Mouse (Mus musculus) stomach, embryonic 16.5 days (tissue): Measurements from ENCODE around the gene Nmrk1. TPM values are rescaled to one million over a fixed set of nuclear protein-coding genes. Genes with fewer than 3 reads are reported as not detected.

ENCODE experiments used
- ATAC-seq: fragments of 200-750 bp; cut with Nextera tagmentation; 2 replicates; pipeline ENCODE4 v1.8.0; 2017; ENCODE audit warnings: moderate number of reproducible peaks, moderate TSS enrichment; ENCODE audit not compliant: insufficient read depth, low FRiP score
- H3K27ac ChIP-seq: fragments of 300-500 bp; sonication (generic); 2 replicates; pipeline ENCODE4 v1.5.1; 2014; ENCODE audit warnings: low read length
- H3K27me3 ChIP-seq: fragments of 300-500 bp; sonication (generic); 2 replicates; pipeline ENCODE4 v1.6.1; 2014; ENCODE audit warnings: low read length, control low read depth, mixed read lengths; ENCODE audit not compliant: control insufficient read depth, insufficient read depth
- H3K36me3 ChIP-seq: fragments of 300-500 bp; sonication (generic); 2 replicates; pipeline ENCODE4 v1.6.1; 2014; ENCODE audit warnings: low read length; ENCODE audit not compliant: control insufficient read depth, insufficient read depth
- H3K4me1 ChIP-seq: fragments of 300-500 bp; sonication (generic); 2 replicates; pipeline ENCODE4 v1.6.1; 2014; ENCODE audit warnings: low read length, control low read depth, mixed read lengths; ENCODE audit not compliant: control insufficient read depth, insufficient read depth
- H3K4me2 ChIP-seq: fragments of 300-500 bp; sonication (generic); 2 replicates; pipeline ENCODE4 v1.6.1; 2014; ENCODE audit warnings: low read depth, low read length, mixed read lengths
- H3K4me3 ChIP-seq: fragments of 300-500 bp; sonication (generic); replicated peaks from 2 replicates; pipeline ENCODE4 v1.5.1; 2014; ENCODE audit warnings: mild to moderate bottlenecking, low read length
- H3K9ac ChIP-seq: fragments of 300-500 bp; sonication (generic); 2 replicates; pipeline ENCODE4 v1.6.1; 2014; ENCODE audit warnings: low read length
- H3K9me3 ChIP-seq: fragments of 300-500 bp; sonication (generic); replicated peaks from 2 replicates; pipeline ENCODE4 v1.6.1; 2016; ENCODE audit warnings: low read length, control low read depth; ENCODE audit not compliant: control insufficient read depth
- WGBS: fragments of 180-500 bp; shearing (Covaris S2); extraction: QIAGEN DNeasy Blood & Tissue Kit; methylation state at CpG from one replicate; pipeline ENCODE4 v1.1.7; 2014; 5-methylcytosine and 5-hydroxymethylcytosine counted together
- polyA plus RNA-seq: library from polyadenylated mRNA; unstranded; fragments of >200 nt; fragmentation: Nextera tagmentation; extraction: Ambion mirVana; gene quantifications from 2 replicates; pipeline ENCODE4 v1.2.1, GENCODE M21; 2015

Gene Nmrk1
- polyA plus RNA-seq, 1 experiment from 2014 or later, result 14.9 TPM

DNA sequence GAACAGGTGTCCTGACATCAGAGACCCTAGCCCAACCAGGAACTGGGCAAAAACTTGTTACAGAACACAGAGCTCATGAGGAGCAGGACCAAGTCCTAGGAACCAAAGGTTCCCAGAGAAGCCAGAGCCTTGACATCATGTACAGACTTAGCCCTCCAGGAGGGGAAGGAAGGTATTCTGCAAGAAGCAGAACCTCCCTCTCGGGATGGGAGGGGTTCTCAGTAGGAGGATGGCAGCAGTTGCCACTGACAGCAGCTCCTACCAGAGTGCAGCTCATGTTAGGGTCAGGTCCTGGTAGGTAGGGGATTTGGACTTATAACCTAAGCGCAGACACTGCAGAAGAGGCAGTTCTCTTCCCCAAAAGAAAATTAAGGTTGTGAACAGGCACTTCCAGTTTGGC is 7.9 kb upstream of the Nmrk1 start:
- no peak for ATAC-seq
- no peak overlapping the region; the same call in 1 of the 2 replicates for H3K9ac ChIP-seq
- WGBS, result 81% methylated on average over 2 of the region's 2 CpGs

DNA sequence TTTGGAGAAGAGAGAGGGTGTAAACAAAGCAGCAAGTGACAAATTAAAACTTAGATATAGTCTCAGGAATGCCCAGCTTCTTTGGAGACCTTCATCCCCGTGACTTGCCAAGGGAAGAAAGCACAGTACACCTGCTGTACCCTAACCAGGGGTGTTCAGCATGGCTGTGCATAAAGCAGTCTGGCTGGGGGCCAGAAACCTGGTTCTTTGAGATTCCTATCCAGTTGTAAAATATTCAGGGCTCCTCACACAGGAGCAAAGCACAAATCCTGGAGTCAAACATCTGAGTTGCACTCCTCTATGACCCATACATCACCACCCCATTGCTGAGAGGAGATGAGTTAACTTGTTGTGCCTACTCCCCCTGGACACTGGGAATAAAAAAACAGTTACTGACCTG is 2.2 kb upstream of the Nmrk1 start:
- H3K27me3 ChIP-seq, result no peaks in the 10 kb centered on the region
- no peak overlapping the region for H3K9ac ChIP-seq
- no peaks in the 10 kb centered on the region for H3K36me3 ChIP-seq
- no peak for ATAC-seq
- H3K4me3 ChIP-seq, result no peak overlapping the region; the same call in 1 of the 2 replicates
- no peak overlapping the region for H3K27ac ChIP-seq
- H3K4me1 ChIP-seq, result peaks cover 16% of the 10 kb centered on the region; the same call in 1 of the 2 replicates
- H3K4me2 ChIP-seq, result peak overlapping the region; percentile 53
- H3K9me3 ChIP-seq, result no peaks in the 10 kb centered on the region
- 62% methylated on average over 1 of the region's 1 CpGs for WGBS

More for the DNA sequence above, 7.9 kb upstream of the Nmrk1 start:
- Histone ChIP-seq H3K27ac (no peak overlapping the region), H3K9me3 (no peaks in the 10 kb centered on the region), H3K4me1 (0 out of 2 replicates have a peak, but pooled peaks cover under 1% of the 10 kb centered on the region), H3K4me3 (no peak overlapping the region), H3K27me3 (no peaks in the 10 kb centered on the region), H3K4me2 (no peak overlapping the region), H3K36me3 (no peaks in the 10 kb centered on the region)

DNA sequence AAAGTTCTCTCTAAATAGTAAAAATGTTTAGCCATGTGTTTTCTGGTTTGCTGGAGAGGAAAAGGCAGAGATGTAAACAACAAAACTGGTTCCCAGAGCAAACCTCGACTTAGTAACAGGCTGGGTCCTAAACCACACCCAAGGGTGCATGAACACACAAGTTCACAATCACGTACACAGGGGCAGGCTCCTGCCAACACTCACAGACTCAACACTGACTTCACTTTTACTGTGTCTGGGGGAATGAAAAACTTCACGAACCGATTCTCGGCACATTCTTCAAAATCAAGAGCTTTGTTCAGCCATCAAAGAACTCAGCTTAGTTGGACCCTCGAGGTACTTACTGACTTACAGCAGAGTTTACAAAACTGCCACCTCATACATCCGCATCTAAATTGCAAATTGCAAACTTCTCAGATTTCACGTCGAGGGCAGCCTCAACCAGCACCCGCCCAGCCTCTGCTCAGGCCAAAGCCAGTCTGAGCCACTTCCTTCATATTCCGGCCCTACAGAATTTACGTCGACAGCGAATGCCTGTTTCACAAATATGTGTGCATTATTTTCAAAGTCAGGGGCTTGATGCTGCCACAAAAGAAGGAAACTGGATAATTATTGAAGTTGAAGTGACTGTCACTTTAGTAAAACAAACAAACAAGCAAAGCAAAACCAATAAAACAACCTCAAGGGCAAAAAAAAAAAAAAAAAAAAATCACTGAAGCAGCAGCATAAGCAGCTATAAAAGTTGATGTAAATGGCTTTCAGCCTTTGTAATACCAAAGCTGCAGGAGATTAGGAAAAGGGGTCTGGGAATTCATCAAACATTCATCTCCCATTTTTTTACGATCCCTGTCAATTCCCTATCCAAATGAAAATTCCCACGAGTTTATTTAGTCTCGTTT is 1.3 kb upstream of the Nmrk1 start:
- 8% methylated on average over 17 of the region's 17 CpGs for WGBS
- H3K4me3 ChIP-seq, result peak overlapping the region; percentile 91
- peaks cover 16% of the 10 kb centered on the region; the same call in 1 of the 2 replicates for H3K4me1 ChIP-seq
- no peaks in the 10 kb centered on the region for H3K27me3 ChIP-seq
- peak overlapping the region; percentile 53 for H3K4me2 ChIP-seq
- H3K9me3 ChIP-seq, result no peaks in the 10 kb centered on the region
- H3K36me3 ChIP-seq, result no peaks in the 10 kb centered on the region
- no peak for ATAC-seq
- H3K27ac ChIP-seq, result peak overlapping the region; percentile 95
- H3K9ac ChIP-seq, result peak overlapping the region; percentile 85

DNA sequence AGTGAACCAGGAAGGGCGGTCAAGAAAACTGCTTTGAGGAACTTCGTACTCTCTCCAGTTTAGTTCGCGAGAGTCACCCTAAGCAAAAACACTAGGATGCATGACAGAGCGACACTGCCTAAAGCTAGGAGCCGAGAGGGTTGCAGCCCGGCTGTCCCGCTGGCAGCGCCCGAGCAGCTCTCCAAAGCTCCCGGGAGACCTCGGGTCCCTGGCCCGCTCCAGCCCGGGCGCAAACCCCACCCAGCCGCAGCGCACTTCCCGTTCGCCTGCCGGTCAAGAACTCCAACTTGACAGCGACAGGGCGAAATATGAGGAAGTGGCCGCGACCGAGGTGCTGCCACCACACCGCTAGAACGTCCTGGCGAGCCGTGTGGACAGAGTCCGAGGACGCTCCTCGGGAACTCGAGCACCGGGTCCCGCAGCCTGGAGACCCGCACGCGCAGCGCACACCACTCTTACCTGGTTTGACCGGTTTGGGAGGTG is 548 bp upstream of the Nmrk1 start:
- peak overlapping the region; percentile 85 for H3K9ac ChIP-seq
- H3K27ac ChIP-seq, result peak overlapping the region; percentile 95
- peak overlapping the region; percentile 91 for H3K4me3 ChIP-seq
- under 1% methylated on average over 40 of the region's 40 CpGs for WGBS
- no peaks in the 10 kb centered on the region for H3K36me3 ChIP-seq
- peak; percentile 70 for ATAC-seq
- H3K4me1 ChIP-seq, result peaks cover 16% of the 10 kb centered on the region; the same call in 1 of the 2 replicates
- no peaks in the 10 kb centered on the region for H3K27me3 ChIP-seq
- peak overlapping the region; percentile 53 for H3K4me2 ChIP-seq
- H3K9me3 ChIP-seq, result no peaks in the 10 kb centered on the region

DNA sequence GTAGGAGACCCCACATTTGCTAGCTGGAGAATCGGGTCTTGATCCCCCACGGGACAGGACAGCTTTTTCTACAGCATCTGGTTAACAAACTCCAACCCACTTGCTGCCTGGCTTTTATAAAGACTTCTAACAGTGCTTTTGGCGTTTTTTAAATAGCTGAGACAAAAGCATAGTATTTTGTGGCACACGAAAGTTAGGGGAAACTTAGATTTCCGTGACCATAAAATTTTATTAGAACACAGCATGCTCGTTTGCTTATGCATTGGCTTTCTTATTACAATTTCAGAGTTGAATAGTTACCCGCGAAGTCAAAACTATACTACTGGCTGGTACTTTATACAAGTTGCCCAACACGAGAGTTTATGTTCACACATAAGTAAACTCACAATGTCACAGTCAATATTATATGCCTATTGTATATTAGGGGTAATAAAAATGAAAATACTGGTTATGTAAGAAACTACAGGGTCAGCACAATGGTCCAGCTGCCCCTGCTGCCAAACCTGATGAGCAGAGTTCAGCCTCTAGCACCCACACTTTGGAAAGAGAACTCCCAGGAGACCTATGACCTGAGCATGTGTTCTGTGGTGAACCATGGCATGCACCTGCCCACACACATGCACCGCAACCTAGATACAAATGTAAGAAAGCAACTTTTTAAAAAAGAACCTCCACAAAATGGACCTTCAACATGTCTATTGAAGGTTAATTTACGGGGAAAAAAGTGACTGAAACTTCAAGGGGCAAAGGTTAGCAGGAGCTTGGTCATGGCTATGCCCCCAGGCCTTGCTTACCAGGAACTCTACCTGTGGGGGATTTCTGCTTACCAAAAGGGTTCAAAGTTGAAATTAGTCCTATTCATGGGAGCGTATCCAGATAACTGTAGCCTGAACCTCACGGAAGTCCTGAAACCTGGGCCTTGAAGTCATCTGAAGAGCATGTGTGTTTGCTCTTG is 758 bp downstream of the Nmrk1 start:
- H3K4me3 ChIP-seq, result peak overlapping the region; percentile 91
- no peak for ATAC-seq
- no peaks in the 10 kb centered on the region for H3K9me3 ChIP-seq
- H3K27me3 ChIP-seq, result no peaks in the 10 kb centered on the region
- peak overlapping the region; percentile 53 for H3K4me2 ChIP-seq
- WGBS, result 57% methylated on average over 13 of the region's 13 CpGs
- no peaks in the 10 kb centered on the region for H3K36me3 ChIP-seq
- H3K4me1 ChIP-seq, result peaks cover 16% of the 10 kb centered on the region; the same call in 1 of the 2 replicates
- no peak overlapping the region for H3K27ac ChIP-seq
- peak overlapping the region; percentile 61 for H3K9ac ChIP-seq

DNA sequence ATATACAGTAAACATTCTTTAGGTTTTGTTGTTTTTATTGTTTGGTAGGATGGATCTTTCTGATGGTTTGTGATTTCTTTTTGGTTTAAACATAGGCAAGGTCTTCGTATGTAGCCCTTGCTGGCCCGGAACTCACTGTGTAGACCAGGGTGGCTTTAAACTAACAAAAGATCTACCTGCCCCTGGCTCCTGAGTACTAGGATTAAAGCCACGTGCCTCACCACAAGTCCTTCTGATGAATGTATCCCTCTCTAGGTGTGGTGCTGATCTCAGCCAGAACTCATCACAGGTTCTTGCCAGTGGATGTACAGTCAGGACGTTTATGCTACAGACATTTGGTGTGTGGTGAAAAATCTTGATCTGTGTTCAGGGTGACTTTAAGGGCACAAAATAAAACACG is 6.2 kb downstream of the Nmrk1 start:
- H3K36me3 ChIP-seq, result no peaks in the 10 kb centered on the region
- no peak for ATAC-seq
- H3K4me1 ChIP-seq, result no peaks in the 10 kb centered on the region
- H3K27ac ChIP-seq, result no peak overlapping the region
- no peaks in the 10 kb centered on the region for H3K9me3 ChIP-seq
- 82% methylated on average over 5 of the region's 5 CpGs for WGBS
- H3K4me2 ChIP-seq, result no peak overlapping the region
- H3K27me3 ChIP-seq, result no peaks in the 10 kb centered on the region
- no peak overlapping the region for H3K4me3 ChIP-seq
- H3K9ac ChIP-seq, result no peak overlapping the region

DNA sequence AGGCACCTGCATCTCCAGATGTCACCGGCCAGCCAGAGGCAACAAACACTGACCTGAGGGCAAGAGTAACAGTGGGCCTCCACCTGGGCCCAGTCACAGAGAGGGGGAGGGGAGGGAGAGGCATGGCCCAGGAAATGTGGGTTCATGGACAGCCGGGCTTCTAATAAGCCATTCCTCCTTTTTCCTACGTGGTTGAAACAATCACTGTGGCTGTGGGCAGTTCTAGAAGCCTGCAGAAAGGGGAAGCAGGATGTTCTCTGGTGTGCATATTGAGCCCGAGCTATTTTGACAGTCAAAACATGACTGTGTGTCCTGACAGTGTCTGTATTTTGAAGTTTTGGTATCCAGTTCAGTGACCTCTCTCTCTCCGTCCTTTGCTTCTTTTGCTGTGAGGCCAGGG is 7.2 kb downstream of the Nmrk1 start:
- no peak for ATAC-seq
- H3K4me2 ChIP-seq, result no peak overlapping the region
- no peaks in the 10 kb centered on the region for H3K4me1 ChIP-seq
- no peaks in the 10 kb centered on the region for H3K9me3 ChIP-seq
- no peak overlapping the region for H3K9ac ChIP-seq
- H3K36me3 ChIP-seq, result no peaks in the 10 kb centered on the region
- no peak overlapping the region for H3K27ac ChIP-seq
- H3K4me3 ChIP-seq, result no peak overlapping the region
- WGBS, result 57% methylated on average over 5 of the region's 5 CpGs
- no peaks in the 10 kb centered on the region for H3K27me3 ChIP-seq

DNA sequence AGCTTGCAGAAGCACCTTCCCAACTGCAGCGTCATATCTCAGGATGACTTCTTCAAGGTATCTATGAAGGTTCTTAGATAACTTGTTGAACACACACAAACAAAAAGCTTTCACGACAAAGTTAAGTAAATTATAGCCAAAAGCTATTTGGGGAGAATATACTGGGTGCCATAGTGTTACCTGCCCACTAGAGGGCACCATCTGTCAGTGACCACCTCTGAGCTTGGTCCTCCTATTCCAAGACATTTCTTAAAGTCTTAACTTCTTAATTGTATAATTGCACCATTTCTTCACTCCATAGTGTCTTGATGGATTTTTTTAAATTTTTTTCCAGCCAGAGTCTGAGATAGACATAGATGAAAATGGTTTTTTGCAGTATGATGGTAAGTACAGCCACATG is 7.8 kb downstream of the Nmrk1 start:
- H3K4me1 ChIP-seq, result no peaks in the 10 kb centered on the region
- H3K9me3 ChIP-seq, result no peaks in the 10 kb centered on the region
- H3K27ac ChIP-seq, result no peak overlapping the region
- no peak overlapping the region for H3K4me3 ChIP-seq
- WGBS, result 24% methylated on average over 2 of the region's 2 CpGs
- no peaks in the 10 kb centered on the region for H3K27me3 ChIP-seq
- H3K4me2 ChIP-seq, result no peak overlapping the region
- ATAC-seq, result no peak
- H3K36me3 ChIP-seq, result no peaks in the 10 kb centered on the region
- H3K9ac ChIP-seq, result no peak overlapping the region
